Mouse (Mus musculus) stomach, embryonic 15.5 days (tissue): Measurements from ENCODE around the gene Inip. TPM values are rescaled to one million over a fixed set of nuclear protein-coding genes. Genes with fewer than 3 reads are reported as not detected.
"Not testable (repeated sequence)": the region's sequence is repeated elsewhere in the genome, so short reads cannot be mapped to it uniquely, and the experiment has no call there.

Experiments used
- ATAC-seq: fragments of 200-750 bp; cut with Nextera tagmentation; 2 replicates; pipeline ENCODE4 v1.8.0; 2017; ENCODE audit warnings: low read depth, moderate number of reproducible peaks, moderate TSS enrichment; ENCODE audit not compliant: insufficient read depth, low FRiP score
- H3K27ac ChIP-seq: fragments of 300-500 bp; sonication (generic); 2 replicates; pipeline ENCODE4 v1.5.1; 2015; ENCODE audit warnings: mild to moderate bottlenecking, inconsistent platforms
- H3K27me3 ChIP-seq: fragments of 300-500 bp; sonication (generic); replicated peaks from 2 replicates; pipeline ENCODE4 v1.6.1; 2015; ENCODE audit warnings: inconsistent platforms
- H3K36me3 ChIP-seq: fragments of 300-500 bp; sonication (generic); 2 replicates; pipeline ENCODE4 v1.6.1; 2015; ENCODE audit warnings: inconsistent platforms
- H3K4me1 ChIP-seq: fragments of 300-500 bp; sonication (generic); 2 replicates; pipeline ENCODE4 v1.6.1; 2015; ENCODE audit warnings: inconsistent platforms
- H3K4me2 ChIP-seq: fragments of 300-500 bp; sonication (generic); 2 replicates; pipeline ENCODE4 v1.6.1; 2015; ENCODE audit warnings: mild to moderate bottlenecking, inconsistent platforms
- H3K4me3 ChIP-seq: fragments of 300-500 bp; sonication (generic); replicated peaks from 2 replicates; pipeline ENCODE4 v1.5.1; 2015; ENCODE audit warnings: inconsistent platforms
- H3K9ac ChIP-seq: fragments of 300-500 bp; sonication (generic); 2 replicates; pipeline ENCODE4 v1.6.1; 2015; ENCODE audit warnings: inconsistent platforms
- H3K9me3 ChIP-seq: fragments of 300-500 bp; sonication (generic); 2 replicates; pipeline ENCODE4 v1.6.1; 2016; ENCODE audit warnings: inconsistent platforms
- WGBS: fragments of 180-500 bp; shearing (Covaris S2); methylation state at CpG from one replicate; pipeline ENCODE4 v1.1.7; 2015; 5-methylcytosine and 5-hydroxymethylcytosine counted together
- polyA plus RNA-seq: library from polyadenylated mRNA; unstranded; fragments of >200 nt; fragmentation: Nextera tagmentation; extraction: Ambion mirVana; gene quantifications from 2 replicates; pipeline ENCODE4 v1.2.1, GENCODE M21; 2015

Inip gene
- polyA plus RNA-seq, 1 experiment from 2014 or later: 44.0 TPM

- not testable (repeated sequence) for H3K9me3 ChIP-seq, H3K27ac ChIP-seq, H3K4me3 ChIP-seq, ATAC-seq, H3K4me1 ChIP-seq, H3K36me3 ChIP-seq, H3K4me2 ChIP-seq, H3K27me3 ChIP-seq, H3K9ac ChIP-seq
- 82% methylated on average over 2 of the region's 2 CpGs for WGBS
These were observed 7.8 kb downstream of the Inip start for GRCm38 (mm10) chr4:59793626-59794025.

GRCm38 (mm10) chr4:59789015-59789414 lies 12.4 kb downstream of the Inip start:
- Histone ChIP-seq H3K4me2 (no peak overlapping the region), H3K9me3 (no peaks in the 10 kb centered on the region), H3K4me3 (no peak overlapping the region), H3K27ac (no peak overlapping the region), H3K36me3 (no peaks in the 10 kb centered on the region), H3K4me1 (no peaks in the 10 kb centered on the region), H3K9ac (no peak overlapping the region), H3K27me3 (no peaks in the 10 kb centered on the region)
- peak; percentile 76; the same call in 1 of the 2 replicates for ATAC-seq

GRCm38 (mm10) chr4:59787126-59787525 lies 14.3 kb downstream of the Inip start:
- no peak overlapping the region for H3K27ac ChIP-seq
- no peak overlapping the region for H3K4me3 ChIP-seq
- 67% methylated on average over 6 of the region's 6 CpGs for WGBS
- no peaks in the 10 kb centered on the region for H3K9me3 ChIP-seq
- no peaks in the 10 kb centered on the region for H3K4me1 ChIP-seq
- no peaks in the 10 kb centered on the region for H3K36me3 ChIP-seq
- no peak for ATAC-seq
- H3K9ac ChIP-seq: no peak overlapping the region
- no peak overlapping the region for H3K4me2 ChIP-seq
- H3K27me3 ChIP-seq: no peaks in the 10 kb centered on the region

GRCm38 (mm10) chr4:59786661-59787060 lies 14.7 kb downstream of the Inip start:
- H3K4me3 ChIP-seq: no peak overlapping the region
- no peak overlapping the region for H3K27ac ChIP-seq
- no peak for ATAC-seq
- H3K9me3 ChIP-seq: no peaks in the 10 kb centered on the region
- no peak overlapping the region for H3K9ac ChIP-seq
- no peak overlapping the region for H3K4me2 ChIP-seq
- no peaks in the 10 kb centered on the region for H3K27me3 ChIP-seq
- H3K36me3 ChIP-seq: no peaks in the 10 kb centered on the region
- no peaks in the 10 kb centered on the region for H3K4me1 ChIP-seq
- WGBS: 1% methylated on average over 7 of the region's 7 CpGs

GRCm38 (mm10) chr4:59785412-59785811 lies 16.0 kb downstream of the Inip start:
- no peak overlapping the region for H3K4me3 ChIP-seq
- WGBS: 20% methylated on average over 2 of the region's 2 CpGs
- H3K27me3 ChIP-seq: no peaks in the 10 kb centered on the region
- no peaks in the 10 kb centered on the region for H3K4me1 ChIP-seq
- no peak overlapping the region for H3K4me2 ChIP-seq
- H3K9me3 ChIP-seq: no peaks in the 10 kb centered on the region
- no peak overlapping the region for H3K27ac ChIP-seq
- ATAC-seq: no peak
- no peaks in the 10 kb centered on the region for H3K36me3 ChIP-seq
- no peak overlapping the region for H3K9ac ChIP-seq

- Histone ChIP-seq H3K4me1 (0 out of 2 replicates have a peak, but pooled peaks cover 3% of the 10 kb centered on the region), H3K9ac (peak overlapping the region; percentile 85), H3K4me2 (peak overlapping the region; percentile 90), H3K36me3 (no peaks in the 10 kb centered on the region), H3K27ac (peak overlapping the region; percentile 72; the same call in 1 of the 2 replicates), H3K4me3 (peak overlapping the region; percentile 97), H3K27me3 (no peaks in the 10 kb centered on the region), H3K9me3 (no peaks in the 10 kb centered on the region)
- under 1% methylated on average over 36 of the region's 36 CpGs for WGBS
- ATAC-seq: peak; percentile 93
These were observed 17.6 kb downstream of the Inip start for GRCm38 (mm10) chr4:59783685-59784279.

- Histone ChIP-seq H3K9ac (peak overlapping the region; percentile 85), H3K4me3 (peak overlapping the region; percentile 97), H3K4me2 (peak overlapping the region; percentile 90), H3K9me3 (no peaks in the 10 kb centered on the region), H3K27me3 (no peaks in the 10 kb centered on the region), H3K27ac (peak overlapping the region; percentile 72; the same call in 1 of the 2 replicates), H3K4me1 (0 out of 2 replicates have a peak, but pooled peaks cover 3% of the 10 kb centered on the region), H3K36me3 (no peaks in the 10 kb centered on the region)
- WGBS: under 1% methylated on average over 47 of the region's 47 CpGs
- ATAC-seq: peak; percentile 51
These were observed 18.3 kb downstream of the Inip start for GRCm38 (mm10) chr4:59782853-59783684.

GRCm38 (mm10) chr4:59780568-59780967 lies 20.8 kb downstream of the Inip start:
- Histone ChIP-seq H3K27me3 (no peaks in the 10 kb centered on the region), H3K9me3 (no peaks in the 10 kb centered on the region), H3K27ac (no peak overlapping the region), H3K4me3 (no peak overlapping the region), H3K4me2 (no peak overlapping the region), H3K9ac (no peak overlapping the region), H3K36me3 (peaks cover 3% of the 10 kb centered on the region; the same call in 1 of the 2 replicates), H3K4me1 (0 out of 2 replicates have a peak, but pooled peaks cover 3% of the 10 kb centered on the region)
- ATAC-seq: no peak
- 17% methylated on average over 1 of the region's 1 CpGs for WGBS

GRCm38 (mm10) chr4:59777828-59778227 lies 23.6 kb downstream of the Inip start:
- Histone ChIP-seq H3K36me3 (peaks cover 8% of the 10 kb centered on the region), H3K4me3 (no peak overlapping the region), H3K4me2 (no peak overlapping the region), H3K9me3 (no peaks in the 10 kb centered on the region), H3K27me3 (no peaks in the 10 kb centered on the region), H3K27ac (no peak overlapping the region), H3K9ac (no peak overlapping the region), H3K4me1 (0 out of 2 replicates have a peak, but pooled peaks cover 3% of the 10 kb centered on the region)
- 79% methylated on average over 3 of the region's 3 CpGs for WGBS
- no peak for ATAC-seq

- H3K9me3 ChIP-seq: no peaks in the 10 kb centered on the region
- 64% methylated on average over 17 of the region's 17 CpGs for WGBS
- no peak overlapping the region for H3K4me3 ChIP-seq
- H3K9ac ChIP-seq: no peak overlapping the region
- H3K36me3 ChIP-seq: peaks cover 14% of the 10 kb centered on the region
- H3K27me3 ChIP-seq: no peaks in the 10 kb centered on the region
- no peak overlapping the region for H3K27ac ChIP-seq
- H3K4me2 ChIP-seq: no peak overlapping the region
- no peak for ATAC-seq
- no peaks in the 10 kb centered on the region for H3K4me1 ChIP-seq
These were observed 29.1 kb downstream of the Inip start for GRCm38 (mm10) chr4:59772171-59772879.

- Histone ChIP-seq H3K27ac (no peak overlapping the region), H3K36me3 (peaks cover 6% of the 10 kb centered on the region), H3K9ac (no peak overlapping the region), H3K27me3 (no peaks in the 10 kb centered on the region), H3K9me3 (no peaks in the 10 kb centered on the region), H3K4me2 (no peak overlapping the region), H3K4me1 (peaks cover 6% of the 10 kb centered on the region), H3K4me3 (no peak overlapping the region)
- ATAC-seq: no peak
- 72% methylated on average over 2 of the region's 2 CpGs for WGBS
These were observed 33.7 kb downstream of the Inip start for GRCm38 (mm10) chr4:59767717-59768116.
